Mouse (Mus musculus): ENCODE measurements at regions not wholly inside any gene's neighbourhood (a gene's known extent, or its start where the extent isn't known, plus 50 kb on each side); places are given as distances from the start of the nearest gene placed in this dataset.

DNA sequence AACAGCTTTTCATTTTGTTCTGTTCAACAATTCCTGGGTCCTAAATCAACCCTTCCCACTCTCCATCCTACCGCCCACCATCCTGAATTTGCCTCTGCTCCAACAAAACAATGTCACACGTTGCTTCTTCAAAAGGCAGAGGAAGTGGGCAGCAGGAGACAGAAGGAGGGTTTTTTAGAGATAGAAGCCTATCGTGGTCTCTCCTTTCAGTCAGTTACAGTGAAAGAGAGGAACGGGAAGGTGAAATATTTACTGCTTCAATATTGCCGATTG, 181.7 kb downstream of the Rdh14 start:
- DNase-seq: no peak

- DNase-seq: no peak
Measured at GRCm38 (mm10) chr12:10573381-10573780, 182.8 kb downstream of the Rdh14 start.

- no peak for DNase-seq
Measured at GRCm38 (mm10) chr12:10582840-10583614, 192.5 kb downstream of the Rdh14 start.

DNA sequence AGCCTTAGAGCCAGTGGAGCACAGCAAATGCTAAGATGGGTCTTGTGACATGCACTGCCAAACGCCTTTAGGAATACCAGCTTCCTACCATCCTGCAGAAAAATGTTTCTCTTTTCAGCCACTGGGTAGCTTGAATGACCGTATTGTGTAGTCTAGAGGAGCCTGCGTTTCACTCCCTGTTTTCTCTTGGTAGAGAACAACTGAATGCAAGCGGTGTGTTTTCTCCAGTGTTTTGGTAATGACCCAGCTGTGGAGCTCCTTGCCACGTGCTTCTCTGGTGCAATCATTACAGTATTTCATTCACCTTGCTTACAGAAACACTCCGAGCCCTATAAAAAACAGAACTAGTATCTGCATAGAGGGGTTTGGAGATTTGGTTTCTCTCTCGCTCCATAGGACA, 193.5 kb downstream of the Rdh14 start:
- no peak for DNase-seq

- peak; percentile 42 to 65 for DNase-seq
Measured at GRCm38 (mm10) chr12:10589537-10589936, 199.0 kb downstream of the Rdh14 start.

DNA sequence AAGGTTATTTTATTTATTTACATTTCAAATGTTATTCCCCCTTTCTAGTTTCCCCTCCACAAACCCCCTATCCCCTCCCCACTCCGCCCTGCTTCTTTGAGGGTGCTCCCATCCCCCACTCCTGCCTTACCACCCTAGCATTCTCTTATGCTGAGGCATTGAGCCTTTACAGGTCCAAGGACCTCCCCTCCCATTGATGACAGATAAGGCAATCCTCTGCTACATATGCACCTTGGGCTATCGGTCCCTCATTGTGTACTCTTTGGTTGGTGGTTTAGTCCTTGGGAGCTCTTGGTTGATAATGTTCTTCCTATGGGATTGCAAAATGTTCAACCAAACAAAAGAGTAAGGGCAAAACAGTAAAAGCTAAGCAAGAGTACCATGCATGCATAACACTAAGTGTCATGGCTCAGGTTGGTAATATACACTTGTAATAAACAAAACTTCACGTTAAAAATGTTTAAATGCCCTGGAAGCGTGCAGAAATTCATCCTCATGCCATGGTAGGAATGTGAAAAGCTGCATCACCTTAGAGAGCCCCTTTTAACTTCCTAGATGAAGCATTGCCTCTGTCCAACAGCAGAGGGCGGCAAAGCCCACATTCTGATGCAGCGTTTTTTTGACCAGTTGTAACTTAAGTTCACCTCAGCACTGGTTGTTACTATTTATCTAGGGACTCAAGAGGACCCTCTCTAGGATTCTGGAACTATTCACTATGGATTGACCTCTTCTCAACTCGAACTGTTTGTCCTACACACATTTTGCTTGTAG, 207.6 kb downstream of the Rdh14 start:
- DNase-seq: peak; percentile 52 to 54

DNA sequence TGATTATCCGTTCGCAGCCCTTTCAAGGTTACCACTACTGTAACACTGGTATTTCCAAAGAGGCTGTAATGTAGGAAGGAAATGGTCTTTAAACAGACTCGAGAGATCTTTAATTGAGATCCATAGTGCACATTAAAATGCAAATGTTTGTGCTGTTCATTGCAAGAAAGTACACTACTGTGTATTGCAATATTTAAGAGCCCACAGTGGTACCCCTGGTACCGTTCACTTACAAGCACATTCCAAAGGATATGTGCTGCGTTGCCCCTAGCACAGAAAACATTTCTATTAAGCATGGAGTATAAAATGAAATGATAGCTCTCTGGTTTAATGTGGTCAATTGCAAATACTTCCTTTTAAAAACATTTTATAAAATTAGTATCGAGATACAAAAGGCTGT, 209.5 kb downstream of the Rdh14 start:
- DNase-seq: no peak

- DNase-seq: no peak
Measured at GRCm38 (mm10) chr12:10618319-10618718, 227.7 kb downstream of the Rdh14 start.

GRCm38 (mm10) chr12:10620541-10620940, 230.0 kb downstream of the Rdh14 start:
- DNase-seq: no peak

DNA sequence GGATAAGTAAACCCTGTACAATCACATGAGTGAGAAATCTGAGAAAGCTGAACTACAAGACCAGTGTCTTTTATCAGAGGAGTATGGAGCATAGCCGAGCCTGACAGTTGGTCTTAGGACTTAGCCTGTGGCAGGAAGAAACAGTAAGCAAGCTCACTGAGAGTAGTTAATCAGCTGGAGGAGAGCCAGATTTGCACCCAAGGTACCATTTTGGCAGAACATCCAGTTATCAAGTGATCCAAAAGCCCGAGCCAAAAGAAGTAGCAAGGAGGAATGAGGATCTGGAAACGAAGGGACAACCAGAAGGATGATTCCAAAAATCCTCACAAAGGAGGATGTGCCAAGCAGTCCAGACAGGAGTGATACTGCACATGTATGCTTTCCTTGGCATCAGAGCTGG, 248.0 kb downstream of the Rdh14 start:
- DNase-seq: no peak

DNA sequence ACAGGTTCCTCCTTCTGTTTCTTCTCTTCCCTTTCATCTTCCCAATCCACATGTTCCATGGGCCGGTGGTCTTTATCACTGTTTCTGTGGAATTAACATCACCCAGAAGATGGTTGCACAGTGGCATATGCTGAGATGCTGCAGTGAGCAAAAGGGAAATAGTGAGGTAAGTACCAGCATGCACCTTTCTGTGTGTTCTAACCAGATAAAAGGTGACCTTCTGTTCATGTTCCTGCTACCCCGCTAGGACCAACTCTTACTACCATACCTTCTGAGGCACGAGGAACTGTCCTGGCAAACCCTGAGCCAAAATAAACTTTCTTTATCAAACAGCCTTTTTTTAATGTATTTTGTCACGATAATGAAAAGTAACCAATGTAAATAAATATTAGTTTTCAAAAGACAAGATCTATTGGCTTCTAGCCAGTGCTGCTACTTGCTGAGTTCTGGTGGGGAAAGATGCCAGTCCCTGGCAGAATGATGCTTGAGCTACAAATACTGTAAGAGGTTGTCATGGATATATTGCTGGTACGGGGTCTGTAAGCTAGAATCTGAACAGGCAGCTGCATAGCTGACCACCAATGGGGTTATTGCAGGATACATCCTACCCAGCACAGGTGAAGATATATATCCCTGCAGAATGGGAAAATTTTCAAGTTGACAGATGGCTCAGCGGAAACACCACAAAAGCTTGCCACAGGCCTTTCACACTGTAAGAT, 264.1 kb downstream of the Rdh14 start:
- no peak for DNase-seq

DNA sequence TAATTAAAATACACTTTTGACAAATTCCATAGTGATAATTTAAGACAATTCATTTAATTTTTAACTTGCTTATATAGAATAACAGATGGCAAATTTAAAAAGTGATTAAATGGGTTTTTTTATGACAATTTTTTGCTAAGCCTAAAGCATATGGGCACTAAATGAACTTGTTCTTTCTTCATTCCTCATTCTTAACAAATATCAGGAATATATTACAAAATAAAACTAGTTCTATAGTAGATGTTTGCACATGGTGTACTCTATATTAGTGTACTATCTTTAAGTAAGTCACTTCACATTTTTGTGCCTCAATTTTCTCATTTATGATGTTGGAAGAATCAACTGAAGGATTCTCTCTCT, 264.6 kb downstream of the Rdh14 start:
- DNase-seq: no peak

- no peak for DNase-seq
Measured at GRCm38 (mm10) chr12:10658826-10659225, 268.3 kb downstream of the Rdh14 start.

- DNase-seq: no peak
Measured at GRCm38 (mm10) chr12:10686747-10687146, 296.2 kb downstream of the Rdh14 start.
